Mouse (Mus musculus) colon, adult 2 months (tissue): ENCODE results near the gene 4930535I16Rik. TPM values are rescaled to one million over a fixed set of nuclear protein-coding genes. Genes with fewer than 3 reads are reported as not detected.

Experiments
- polyA plus RNA-seq: library from polyadenylated mRNA; depleted of rRNA; stranded (reverse); fragments of >200 nt; gene quantifications from 2 replicates; pipeline ENCODE4 v1.2.3, GENCODE M21; 2012; rRNA removed

The 4930535I16Rik gene
- 0.29 TPM in 1 of 2 replicates, not detected in the other for polyA plus RNA-seq

GRCm38 (mm10) chr4:123917548-123918140 lies at the start of gene 4930535I16Rik:
TSS of gene 4930535I16Rik (minus strand) at chr4:123918022.

GRCm38 (mm10) chr4:123916748-123917547 lies 874 bp downstream of the 4930535I16Rik start, which contains the start of gene Rragc:
TSS of gene Rragc (plus strand) at chr4:123917446.

GRCm38 (mm10) chr4:123904333-123905125 lies 13.3 kb downstream of the 4930535I16Rik start, which contains the start of gene Mycbp:
TSS of gene Mycbp (plus strand) at chr4:123904832.

Other genes with a start within 250 kb of the 4930535I16Rik start
- gene Macf1, start 233.7 kb downstream of the 4930535I16Rik start, polyA plus RNA-seq: 48.5 and 53.1 TPM in 2 replicates
- gene Ndufs5, start 199.8 kb downstream of the 4930535I16Rik start, polyA plus RNA-seq: 34.4 and 64.0 TPM in 2 replicates
- gene Akirin1, start 167.7 kb downstream of the 4930535I16Rik start, polyA plus RNA-seq: 36.5 and 37.8 TPM in 2 replicates
- 23.9 and 35.7 TPM in 2 replicates for gene Rhbdl2, start 130.1 kb downstream of the 4930535I16Rik start, polyA plus RNA-seq
- gene 4933427I04Rik, start 58.3 kb downstream of the 4930535I16Rik start, polyA plus RNA-seq: not detected in 2 replicates
- 8.8 and 12.7 TPM in 2 replicates for gene Mycbp, start 13.2 kb downstream of the 4930535I16Rik start, polyA plus RNA-seq
- gene Rragc, start 576 bp downstream of the 4930535I16Rik start, polyA plus RNA-seq: 31.2 and 36.9 TPM in 2 replicates